Mouse (Mus musculus): ENCODE results near the gene Tgfbi. TPM values are rescaled to one million over a fixed set of nuclear protein-coding genes. Genes with fewer than 3 reads are reported as not detected.

The Tgfbi gene
- polyA plus RNA-seq, 1 experiment from 2014 or later = 64.4 TPM

Other genes with a start within 250 kb of the Tgfbi start
- 0.09 and 0.20 TPM in 2 replicates for gene Gm3045, start 182.9 kb upstream of the Tgfbi start, polyA plus RNA-seq (2015; fragmentation: Nextera tagmentation; extraction: Ambion mirVana)
- gene Slc25a48, start 171.2 kb upstream of the Tgfbi start, polyA plus RNA-seq (2015; fragmentation: Nextera tagmentation; extraction: Ambion mirVana) = 1.2 and 1.3 TPM in 2 replicates
- not detected in 2 replicates for gene Il9, start 127.3 kb upstream of the Tgfbi start, polyA plus RNA-seq (2015; fragmentation: Nextera tagmentation; extraction: Ambion mirVana)
- 2.1 and 2.4 TPM in 2 replicates for gene Fbxl21, start 87.1 kb upstream of the Tgfbi start, polyA plus RNA-seq (2015; fragmentation: Nextera tagmentation; extraction: Ambion mirVana)
- not detected in 2 replicates for gene Lect2, start 61.0 kb upstream of the Tgfbi start, polyA plus RNA-seq (2015; fragmentation: Nextera tagmentation; extraction: Ambion mirVana)
- 31.7 and 32.1 TPM in 2 replicates for gene Smad5, start 93.5 kb downstream of the Tgfbi start, polyA plus RNA-seq (2015; fragmentation: Nextera tagmentation; extraction: Ambion mirVana)
- 0.99 and 1.3 TPM in 2 replicates for gene Gm45623, start 144.3 kb downstream of the Tgfbi start, polyA plus RNA-seq (2015; fragmentation: Nextera tagmentation; extraction: Ambion mirVana)